Mouse (Mus musculus) ES-CJ7 (cell line): ENCODE data around the gene Ppm1j.

Source experiments
- DNase-seq: peaks from one replicate; pipeline ENCODE4 v3.0.0; 2011; ENCODE audit warnings: low read depth, low spot score

The Ppm1j gene

GRCm38 (mm10) chr3:104813227-104813626, 32.4 kb downstream of the Ppm1j start:
- DNase-seq, result peak; percentile 52

GRCm38 (mm10) chr3:104814746-104815145, 33.9 kb downstream of the Ppm1j start:
- DNase-seq, result peak; percentile 62

GRCm38 (mm10) chr3:104815346-104815745, 34.5 kb downstream of the Ppm1j start:
- peak; percentile 97 for DNase-seq

- DNase-seq, result no peak
These were observed 35.3 kb downstream of the Ppm1j start for GRCm38 (mm10) chr3:104816130-104816529.

GRCm38 (mm10) chr3:104817481-104817990, 36.7 kb downstream of the Ppm1j start:
- no peak for DNase-seq

GRCm38 (mm10) chr3:104817991-104818748, 37.3 kb downstream of the Ppm1j start, which contains the start of gene Mov10:
Mov10 (minus strand) TSS chr3:104818563.
- DNase-seq, result peak; percentile 93

GRCm38 (mm10) chr3:104818749-104819134, 37.9 kb downstream of the Ppm1j start:
- no peak for DNase-seq

GRCm38 (mm10) chr3:104820426-104820825, 39.6 kb downstream of the Ppm1j start:
- no peak for DNase-seq

- no peak for DNase-seq
These were observed 41.6 kb downstream of the Ppm1j start for GRCm38 (mm10) chr3:104822413-104822812.
